Mouse (Mus musculus): ENCODE results near the gene Acyp1. TPM values are rescaled to one million over a fixed set of nuclear protein-coding genes. Genes with fewer than 3 reads are reported as not detected.

Gene Acyp1
- total RNA-seq, 4 experiments from 2014 or later = 28.9 to 36.7 (median 30.1) TPM

DNA sequence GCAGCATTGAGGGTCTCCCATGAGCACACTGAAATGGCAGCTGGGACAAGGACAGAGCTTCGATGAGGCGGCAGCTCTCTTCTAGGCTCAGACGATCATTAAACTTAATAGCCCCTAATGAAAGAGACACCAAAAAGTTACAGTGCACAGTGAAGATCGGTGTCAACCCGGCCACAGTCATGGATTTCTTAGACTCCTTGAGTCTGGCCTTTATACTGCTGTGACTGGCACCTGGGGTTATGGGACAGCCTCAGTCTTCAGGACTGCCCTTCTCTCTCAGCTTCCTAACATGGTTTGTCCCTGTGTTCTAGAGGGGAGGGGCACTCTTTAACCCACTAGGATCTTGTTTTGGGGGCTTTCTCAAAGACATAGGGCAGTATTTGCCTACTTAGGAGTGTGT, 50.7 kb downstream of the Acyp1 start:
- no peak for DNase-seq (ENCODE audit: low spot score in 2 of 2)

DNA sequence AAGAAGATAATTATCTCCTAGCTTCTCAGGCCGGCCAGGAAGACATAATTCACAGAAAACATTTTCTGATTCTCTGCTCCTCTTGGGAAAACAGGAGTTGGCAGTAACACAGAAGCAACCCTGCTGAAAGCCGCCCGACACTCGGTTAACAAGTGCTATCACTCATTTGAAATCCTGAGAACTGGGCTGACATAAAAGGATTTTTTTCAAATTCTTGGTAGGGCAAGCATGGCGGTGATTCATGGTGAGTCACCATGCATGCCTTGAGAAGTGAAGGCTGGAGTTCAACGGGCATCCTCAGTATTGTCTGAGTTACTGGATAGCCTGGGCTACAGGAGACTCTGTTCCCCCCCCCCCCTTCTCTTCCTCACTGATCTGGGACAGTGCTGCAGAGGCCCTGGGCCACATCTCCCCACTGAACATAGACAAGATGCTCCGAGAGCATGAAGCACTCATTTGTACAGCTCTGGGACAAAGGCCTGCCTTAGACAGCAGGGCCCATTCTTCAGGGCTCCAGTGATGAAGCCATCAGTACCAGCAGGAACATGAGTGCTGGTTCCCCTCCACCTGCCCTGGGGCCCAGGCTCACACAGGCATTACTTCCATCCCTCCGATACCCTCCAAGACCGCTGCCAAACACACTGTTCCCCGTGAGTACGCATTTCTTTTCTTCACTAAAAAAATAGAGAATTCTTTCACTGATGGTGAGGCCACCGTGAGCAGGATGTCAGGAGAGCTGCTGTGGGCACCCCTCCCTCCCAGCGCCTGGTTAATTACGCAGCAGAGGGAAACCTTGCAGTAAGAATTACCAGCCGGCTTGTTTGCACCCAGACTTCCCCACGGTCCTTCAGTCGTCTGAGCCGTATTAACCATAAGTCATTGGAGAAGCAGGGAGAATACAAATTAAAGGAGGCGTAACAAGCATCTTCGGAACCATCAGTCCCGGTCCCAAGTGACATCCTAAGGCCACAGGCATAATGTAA, 54.6 kb downstream of the Acyp1 start:
- DNase-seq (ENCODE audit: low spot score in 2 of 2) = no peak

DNA sequence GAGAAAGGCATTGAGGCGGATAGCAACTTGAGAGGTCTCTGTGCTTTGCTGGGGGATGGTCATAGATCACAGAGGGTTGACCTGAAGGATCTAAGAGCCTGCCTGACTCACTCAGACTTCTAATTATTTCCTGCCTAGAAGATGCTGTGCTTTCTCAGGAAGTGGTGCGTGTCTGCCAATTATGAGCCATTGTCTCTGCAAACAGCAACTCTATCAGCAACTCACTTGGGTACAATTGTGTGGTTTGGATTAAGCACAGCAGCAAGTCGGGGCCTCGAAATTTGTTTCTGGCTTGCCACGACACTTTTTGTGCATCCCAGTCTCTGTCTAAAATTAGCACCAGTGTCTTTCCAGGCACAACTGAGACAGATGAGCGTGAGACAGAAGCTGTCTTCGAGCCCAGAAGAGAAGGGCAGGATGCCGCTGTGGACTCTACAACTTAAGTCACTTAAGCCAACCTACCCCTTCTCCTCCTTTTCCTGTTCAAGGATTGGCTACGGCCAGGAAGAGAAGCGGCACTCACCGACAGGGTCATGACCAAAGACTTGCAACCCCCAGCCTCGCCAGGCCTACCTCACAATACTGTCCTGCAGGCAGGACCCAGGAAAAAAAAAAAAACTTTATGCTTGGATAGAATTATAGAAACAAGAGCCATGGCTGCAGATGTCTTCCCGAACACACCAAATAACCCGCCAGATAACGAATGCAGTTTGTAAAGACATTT, 60.2 kb downstream of the Acyp1 start:
- no peak for DNase-seq (ENCODE audit: low spot score in 2 of 2)

DNA sequence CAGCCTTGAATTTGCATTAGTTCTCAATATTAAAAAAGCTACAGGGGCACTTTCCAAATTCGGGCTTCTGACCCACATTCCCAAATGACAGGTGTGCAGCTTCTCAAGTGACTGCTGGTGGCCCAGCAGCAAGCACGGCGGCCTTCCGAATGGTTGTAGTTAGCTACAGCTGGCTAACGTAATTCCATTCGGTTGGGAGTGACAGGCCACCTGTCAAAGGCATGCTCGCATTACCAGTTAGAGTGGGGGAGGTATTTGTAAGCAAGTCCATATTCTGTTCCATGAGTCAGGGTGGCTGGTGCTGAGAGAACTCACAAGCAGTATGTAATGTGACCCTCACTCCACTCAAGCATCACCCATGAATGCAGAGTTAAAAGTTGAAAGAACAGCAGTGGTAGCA, 61.0 kb downstream of the Acyp1 start:
- DNase-seq (ENCODE audit: low spot score in 2 of 2) = no peak

Small RNAs within 50 kb of the gene (microRNA-seq; reads per million reads assigned to microRNA genes)
- gene Mir6938 = 0 to 2.1 reads per million in 2 experiments

Other genes with a start within 250 kb of the Acyp1 start
- gene Prox2, start 177.7 kb downstream of the Acyp1 start, total RNA-seq (2022) = 1 to 10 TPM; 2.8 to 3.3 (median 3.1) TPM
- gene Dlst, start 177.6 kb downstream of the Acyp1 start, total RNA-seq (2022) = 100 to 1,000 TPM; 140 to 155 (median 152) TPM
- gene Rps6kl1, start 137.2 kb downstream of the Acyp1 start, total RNA-seq (2022) = 10 to 100 TPM; 35.0 to 37.6 (median 36.6) TPM
- 1 to 10 TPM; 2.1 to 4.4 (median 3.1) TPM for gene Pgf, start 110.6 kb downstream of the Acyp1 start, total RNA-seq (2022)
- gene Eif2b2, start 69.0 kb downstream of the Acyp1 start, total RNA-seq (2022) = 10 to 100 TPM; 64.0 to 73.3 (median 68.1) TPM
- gene Mlh3, start 17.8 kb downstream of the Acyp1 start, total RNA-seq (2022) = 10 to 100 TPM; 16.1 to 20.8 (median 17.1) TPM
- gene Zc2hc1c, start 153 bp upstream of the Acyp1 start, total RNA-seq (2022) = 1 to 10 TPM; 2.6 to 3.3 (median 3.0) TPM
- 10 to 100 TPM; 37.2 to 40.5 (median 38.7) TPM for gene Nek9, start 50.9 kb upstream of the Acyp1 start, total RNA-seq (2022)
- 100 to 1,000 TPM; 169 to 181 (median 175) TPM for gene Tmed10, start 86.4 kb upstream of the Acyp1 start, total RNA-seq (2022)
- 10 to 100 TPM in 3 of 4 experiments, 1 to 10 TPM in 1; 5.8 to 37.3 (median 25.8) TPM for gene Fos, start 185.5 kb upstream of the Acyp1 start, total RNA-seq (2022)